Mouse (Mus musculus): Measurements from ENCODE around the gene Rbms2. TPM values are rescaled to one million over a fixed set of nuclear protein-coding genes. Genes with fewer than 3 reads are reported as not detected.
A peak's percentile ranks its signal among the peaks of the same experiment; 100 is the strongest.

Gene Rbms2
- 24.5 and 24.6 TPM in 2 replicates for polyA plus RNA-seq (2014; fragmentation: Nextera tagmentation; extraction: Ambion mirVana)

- Histone ChIP-seq H3K4me3 (ENCODE audit: low read depth, low read length) (no peak within 1 kb of the TSS), H3K4me1 (ENCODE audit: control insufficient read depth, insufficient read depth, low read length) (peaks cover 3% of the 10 kb centered on the region; the same call in 1 of the 2 replicates), H3K27ac (replicated peaks; ENCODE audit: low read depth, low read length) (0 out of 2 replicates have a peak within 1 kb of the TSS, but pooled peaks have one; percentile 28), H3K9ac (replicated peaks; ENCODE audit: low read length) (peak within 1 kb of the TSS; percentile 26), H3K27me3 (ENCODE audit: control insufficient read depth, insufficient read depth, low read length) (no peaks in the 10 kb centered on the region), H3K9me3 (replicated peaks; ENCODE audit: control insufficient read depth, low read length) (no peaks in the 10 kb centered on the region), H3K36me3 (replicated peaks; ENCODE audit: control insufficient read depth, insufficient read depth, low read depth, low read length) (no peaks in the 10 kb centered on the region), H3K4me2 (ENCODE audit: low read depth, low read length) (peak within 1 kb of the TSS; percentile 11; the same call in 1 of the 2 replicates)
- no peak for ATAC-seq (replicated peaks; ENCODE audit: insufficient number of reproducible peaks, low FRiP score, low TSS enrichment, low read depth)
- under 1% methylated on average over 6 of the region's 6 CpGs for WGBS
- DNase-seq (ENCODE audit: low spot score) = peak; percentile 29
Observed at GRCm38 (mm10) chr10:128179989-128180388, at the start of gene Rbms2. Gene Rbms2 (minus strand): TSS chr10:128180297.

- 92% methylated on average over 8 of the region's 8 CpGs for WGBS
- no peak for DNase-seq (ENCODE audit: low spot score)
- Histone ChIP-seq H3K27ac (replicated peaks; ENCODE audit: low read depth, low read length) (no peak overlapping the region), H3K9ac (replicated peaks; ENCODE audit: low read length) (no peak overlapping the region), H3K4me1 (ENCODE audit: control insufficient read depth, insufficient read depth, low read length) (no peaks in the 10 kb centered on the region), H3K27me3 (ENCODE audit: control insufficient read depth, insufficient read depth, low read length) (no peaks in the 10 kb centered on the region), H3K4me2 (ENCODE audit: low read depth, low read length) (no peak overlapping the region), H3K9me3 (replicated peaks; ENCODE audit: control insufficient read depth, low read length) (no peaks in the 10 kb centered on the region), H3K36me3 (replicated peaks; ENCODE audit: control insufficient read depth, insufficient read depth, low read depth, low read length) (no peaks in the 10 kb centered on the region), H3K4me3 (ENCODE audit: low read depth, low read length) (no peak overlapping the region)
- ATAC-seq (replicated peaks; ENCODE audit: insufficient number of reproducible peaks, low FRiP score, low TSS enrichment, low read depth) = no peak
Observed at GRCm38 (mm10) chr10:128228009-128228408, 47.9 kb upstream of the Rbms2 start.

GRCm38 (mm10) chr10:128227592-128227991, 47.5 kb upstream of the Rbms2 start:
- DNase-seq (ENCODE audit: low spot score) = no peak
- Histone ChIP-seq H3K27ac (replicated peaks; ENCODE audit: low read depth, low read length) (no peak overlapping the region), H3K4me3 (ENCODE audit: low read depth, low read length) (no peak overlapping the region), H3K4me2 (ENCODE audit: low read depth, low read length) (no peak overlapping the region), H3K36me3 (replicated peaks; ENCODE audit: control insufficient read depth, insufficient read depth, low read depth, low read length) (no peaks in the 10 kb centered on the region), H3K27me3 (ENCODE audit: control insufficient read depth, insufficient read depth, low read length) (no peaks in the 10 kb centered on the region), H3K9me3 (replicated peaks; ENCODE audit: control insufficient read depth, low read length) (no peaks in the 10 kb centered on the region), H3K9ac (replicated peaks; ENCODE audit: low read length) (no peak overlapping the region), H3K4me1 (ENCODE audit: control insufficient read depth, insufficient read depth, low read length) (no peaks in the 10 kb centered on the region)
- WGBS = 87% methylated on average over 9 of the region's 9 CpGs
- ATAC-seq (replicated peaks; ENCODE audit: insufficient number of reproducible peaks, low FRiP score, low TSS enrichment, low read depth) = no peak

- Histone ChIP-seq H3K9ac (replicated peaks; ENCODE audit: low read length) (no peak within 1 kb of the TSS; the same call in 1 of the 2 replicates), H3K36me3 (replicated peaks; ENCODE audit: control insufficient read depth, insufficient read depth, low read depth, low read length) (no peaks in the 10 kb centered on the region), H3K4me3 (ENCODE audit: low read depth, low read length) (no peak within 1 kb of the TSS), H3K4me2 (ENCODE audit: low read depth, low read length) (no peak within 1 kb of the TSS), H3K27ac (replicated peaks; ENCODE audit: low read depth, low read length) (0 out of 2 replicates have a peak within 1 kb of the TSS, but pooled peaks have one; percentile 28), H3K4me1 (ENCODE audit: control insufficient read depth, insufficient read depth, low read length) (no peaks in the 10 kb centered on the region), H3K27me3 (ENCODE audit: control insufficient read depth, insufficient read depth, low read length) (no peaks in the 10 kb centered on the region), H3K9me3 (replicated peaks; ENCODE audit: control insufficient read depth, low read length) (no peaks in the 10 kb centered on the region)
- 49% methylated on average over 4 of the region's 4 CpGs for WGBS
- DNase-seq (ENCODE audit: low spot score) = no peak
- ATAC-seq (replicated peaks; ENCODE audit: insufficient number of reproducible peaks, low FRiP score, low TSS enrichment, low read depth) = no peak
Observed at GRCm38 (mm10) chr10:128225538-128225937, 45.4 kb upstream of the Rbms2 start, which contains the start of gene Mip. Gene Mip (plus strand): TSS chr10:128225838.

- H3K4me2 ChIP-seq (ENCODE audit: low read depth, low read length) = no peak overlapping the region
- no peak for ATAC-seq (replicated peaks; ENCODE audit: insufficient number of reproducible peaks, low FRiP score, low TSS enrichment, low read depth)
- DNase-seq (ENCODE audit: low spot score) = no peak
- no peak overlapping the region for H3K4me3 ChIP-seq (ENCODE audit: low read depth, low read length)
- no peak overlapping the region for H3K27ac ChIP-seq (replicated peaks; ENCODE audit: low read depth, low read length)
- H3K4me1 ChIP-seq (ENCODE audit: control insufficient read depth, insufficient read depth, low read length) = no peaks in the 10 kb centered on the region
- no peaks in the 10 kb centered on the region for H3K27me3 ChIP-seq (ENCODE audit: control insufficient read depth, insufficient read depth, low read length)
- no peak overlapping the region for H3K9ac ChIP-seq (replicated peaks; ENCODE audit: low read length)
- no peaks in the 10 kb centered on the region for H3K36me3 ChIP-seq (replicated peaks; ENCODE audit: control insufficient read depth, insufficient read depth, low read depth, low read length)
- no peaks in the 10 kb centered on the region for H3K9me3 ChIP-seq (replicated peaks; ENCODE audit: control insufficient read depth, low read length)
- WGBS = 28% methylated on average over 5 of the region's 5 CpGs
Observed at GRCm38 (mm10) chr10:128225064-128225463, 45.0 kb upstream of the Rbms2 start.

GRCm38 (mm10) chr10:128221533-128222286, 41.6 kb upstream of the Rbms2 start:
- Histone ChIP-seq H3K4me1 (ENCODE audit: control insufficient read depth, insufficient read depth, low read length) (no peaks in the 10 kb centered on the region), H3K4me2 (ENCODE audit: low read depth, low read length) (no peak overlapping the region), H3K9me3 (replicated peaks; ENCODE audit: control insufficient read depth, low read length) (no peaks in the 10 kb centered on the region), H3K27ac (replicated peaks; ENCODE audit: low read depth, low read length) (no peak overlapping the region), H3K36me3 (replicated peaks; ENCODE audit: control insufficient read depth, insufficient read depth, low read depth, low read length) (no peaks in the 10 kb centered on the region), H3K27me3 (ENCODE audit: control insufficient read depth, insufficient read depth, low read length) (no peaks in the 10 kb centered on the region), H3K9ac (replicated peaks; ENCODE audit: low read length) (no peak overlapping the region), H3K4me3 (ENCODE audit: low read depth, low read length) (no peak overlapping the region)
- ATAC-seq (replicated peaks; ENCODE audit: insufficient number of reproducible peaks, low FRiP score, low TSS enrichment, low read depth) (no peak), DNase-seq (ENCODE audit: low spot score) (no peak)
- WGBS = 49% methylated on average over 16 of the region's 16 CpGs

- H3K4me3 ChIP-seq (ENCODE audit: low read depth, low read length) = no peak overlapping the region
- no peak overlapping the region for H3K9ac ChIP-seq (replicated peaks; ENCODE audit: low read length)
- H3K4me1 ChIP-seq (ENCODE audit: control insufficient read depth, insufficient read depth, low read length) = no peaks in the 10 kb centered on the region
- H3K27ac ChIP-seq (replicated peaks; ENCODE audit: low read depth, low read length) = no peak overlapping the region
- ATAC-seq (replicated peaks; ENCODE audit: insufficient number of reproducible peaks, low FRiP score, low TSS enrichment, low read depth) = no peak
- H3K4me2 ChIP-seq (ENCODE audit: low read depth, low read length) = no peak overlapping the region
- no peaks in the 10 kb centered on the region for H3K27me3 ChIP-seq (ENCODE audit: control insufficient read depth, insufficient read depth, low read length)
- H3K36me3 ChIP-seq (replicated peaks; ENCODE audit: control insufficient read depth, insufficient read depth, low read depth, low read length) = no peaks in the 10 kb centered on the region
- H3K9me3 ChIP-seq (replicated peaks; ENCODE audit: control insufficient read depth, low read length) = no peaks in the 10 kb centered on the region
- 94% methylated on average over 18 of the region's 18 CpGs for WGBS
- DNase-seq (ENCODE audit: low spot score) = no peak
Observed at GRCm38 (mm10) chr10:128218387-128219117, 38.5 kb upstream of the Rbms2 start.

- Histone ChIP-seq H3K36me3 (replicated peaks; ENCODE audit: control insufficient read depth, insufficient read depth, low read depth, low read length) (no peaks in the 10 kb centered on the region), H3K4me3 (ENCODE audit: low read depth, low read length) (no peak overlapping the region), H3K4me1 (ENCODE audit: control insufficient read depth, insufficient read depth, low read length) (peaks cover 2% of the 10 kb centered on the region; the same call in 1 of the 2 replicates), H3K9me3 (replicated peaks; ENCODE audit: control insufficient read depth, low read length) (no peaks in the 10 kb centered on the region), H3K27ac (replicated peaks; ENCODE audit: low read depth, low read length) (no peak overlapping the region), H3K27me3 (ENCODE audit: control insufficient read depth, insufficient read depth, low read length) (no peaks in the 10 kb centered on the region), H3K4me2 (ENCODE audit: low read depth, low read length) (no peak overlapping the region), H3K9ac (replicated peaks; ENCODE audit: low read length) (no peak overlapping the region)
- ATAC-seq (replicated peaks; ENCODE audit: insufficient number of reproducible peaks, low FRiP score, low TSS enrichment, low read depth) (no peak), DNase-seq (ENCODE audit: low spot score) (no peak)
- 92% methylated on average over 5 of the region's 5 CpGs for WGBS
Observed at GRCm38 (mm10) chr10:128214981-128215380, 34.9 kb upstream of the Rbms2 start.

All from embryonic facial prominence, embryonic 11.5 days (tissue).